Mouse (Mus musculus) testis, adult 2 months (tissue): ENCODE measurements around the gene Metap1.

Source experiments
- CTCF ChIP-seq: fragments of 200-500 bp; IDR thresholded peaks from 2 replicates; pipeline ENCODE4 v1.5.1; 2012; ENCODE audit warnings: low read depth, mild to moderate bottlenecking, inconsistent platforms, low read length, moderate library complexity; ENCODE audit not compliant: control insufficient read depth, insufficient read depth, insufficient replicate concordance
- POLR2A ChIP-seq: fragments of 200-500 bp; IDR thresholded peaks from 2 replicates; pipeline ENCODE4 v1.6.1; 2012; ENCODE audit warnings: low read depth, mild to moderate bottlenecking, inconsistent platforms, low read length, moderate library complexity; ENCODE audit not compliant: control insufficient read depth

DNA sequence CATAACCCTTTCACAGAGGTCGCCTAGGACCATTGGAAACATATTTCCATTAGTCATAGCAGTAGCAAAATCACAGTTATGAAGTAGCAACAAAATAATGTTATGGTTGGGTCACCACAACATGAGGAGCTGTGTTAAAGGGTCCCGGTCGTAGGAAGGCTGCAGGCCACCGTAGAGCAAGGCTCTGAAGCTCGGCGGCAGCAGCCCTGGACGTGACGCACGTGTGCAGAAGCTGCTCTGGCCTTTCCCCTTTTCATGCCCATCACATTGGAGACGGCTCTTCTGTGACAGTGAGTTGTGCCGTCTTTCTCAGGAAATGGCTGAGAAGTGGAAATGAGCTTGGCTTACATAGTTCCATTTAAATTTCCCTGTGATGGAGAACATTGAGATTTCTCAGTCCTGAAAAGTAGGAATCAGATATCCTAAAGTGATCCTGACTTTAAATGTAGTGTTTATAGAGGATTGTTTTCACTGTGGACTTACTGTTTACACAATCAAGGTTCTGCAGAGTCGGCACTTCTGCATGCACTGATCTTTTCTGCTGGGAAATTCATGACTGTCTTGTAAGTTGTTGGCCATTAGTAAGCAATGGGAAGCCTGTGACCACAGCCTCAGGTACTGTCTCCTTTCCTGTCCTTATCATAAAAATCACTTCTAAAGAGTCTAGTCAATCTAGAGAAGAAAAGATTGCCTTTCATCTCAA, 42.3 kb upstream of the Metap1 start:
- TF ChIP-seq POLR2A = no peak
- TF ChIP-seq CTCF = no peak
